Mouse (Mus musculus) layer of hippocampus, adult 2 months (tissue): ENCODE measurements around the gene Ergic3. TPM values are rescaled to one million over a fixed set of nuclear protein-coding genes. Genes with fewer than 3 reads are reported as not detected.
A peak's percentile ranks its signal among the peaks of the same experiment; 100 is the strongest.

Experiments
- DNase-seq, 2 experiments: peaks; one replicate each; pipeline ENCODE4 v3.0.0; 2022; ENCODE audit warnings: low spot score in 2 of 2
- H3K27ac ChIP-seq: fragments of 200-600 bp; 2 replicates; pipeline ENCODE4 v1.8.1; 2022
- H3K4me3 ChIP-seq: fragments of 200-600 bp; 2 replicates; pipeline ENCODE4 v1.8.1; 2022; ENCODE audit warnings: mild to moderate bottlenecking
- CTCF ChIP-seq: fragments of 200-600 bp; conservative IDR thresholded peaks from 2 replicates; pipeline ENCODE4 v1.8.1; 2022; ENCODE audit warnings: antibody characterized with exemption, mild to moderate bottlenecking, moderate library complexity
- long read RNA-seq, 2 experiments: library from polyadenylated mRNA; stranded (forward); transcript quantifications; one replicate each; pipeline ENCODE4 v2.0.0; 2021; ENCODE audit warnings: borderline mapping rate in 2 of 2
- total RNA-seq, 2 experiments: library from RNA; stranded (reverse); gene quantifications; 2 replicates each; pipeline ENCODE4 v1.2.3; 2021

The Ergic3 gene
- total RNA-seq = 100 to 1,000 TPM; 195 to 213 TPM
- long read RNA-seq, experiment 1, transcript Ergic3-201 (13 exons, 1,377 nt) = major isoform, 41 of 153 reads
- long read RNA-seq, experiment 1, partial matches to known transcripts = 6 of 153 reads
- long read RNA-seq, experiment 1, other reads (novel, unspliced or antisense) = 105 of 153 reads
- long read RNA-seq, experiment 2, transcript Ergic3-201 (13 exons, 1,377 nt) = major isoform, 54 of 212 reads
- long read RNA-seq, experiment 2, partial matches to known transcripts = 12 of 212 reads
- long read RNA-seq, experiment 2, other reads (novel, unspliced or antisense) = 146 of 212 reads

DNA sequence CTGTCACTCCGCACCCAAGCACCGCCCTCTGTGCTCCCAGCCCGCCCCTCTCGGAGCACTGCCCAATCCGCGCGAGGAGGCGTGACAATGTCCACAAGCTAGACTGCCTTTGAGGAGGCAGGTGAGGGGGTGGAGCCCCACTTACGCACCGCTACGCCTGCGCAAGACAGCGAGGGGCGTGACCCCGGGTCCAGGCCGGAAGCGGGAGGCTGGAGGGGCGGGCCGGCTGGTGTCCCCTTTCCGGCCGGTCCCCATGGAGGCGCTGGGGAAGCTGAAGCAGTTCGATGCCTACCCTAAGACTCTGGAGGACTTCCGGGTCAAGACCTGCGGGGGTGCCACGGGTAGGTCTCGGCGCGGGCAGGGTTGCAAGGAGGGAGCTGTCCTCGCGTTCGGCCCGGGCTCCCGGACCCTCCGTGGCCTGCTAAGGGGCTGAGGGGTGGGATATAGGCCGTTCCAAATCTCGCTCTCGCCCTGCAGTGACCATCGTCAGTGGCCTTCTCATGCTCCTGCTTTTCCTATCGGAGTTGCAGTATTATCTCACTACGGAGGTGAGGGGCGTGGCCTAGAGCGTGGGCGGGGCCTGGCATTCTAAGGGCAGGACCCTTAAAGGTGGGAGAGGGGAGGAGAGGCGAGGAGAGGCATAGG, at the start of gene Ergic3, which contains the start of gene 6430550D23Rik:
Gene Ergic3 (plus strand): TSS at position 158 of the 645 bp plus-strand sequence.
Gene 6430550D23Rik (minus strand): TSS at position 90 of the 645 bp plus-strand sequence.
- H3K27ac ChIP-seq = peak within 1 kb of the TSS; percentile 82
- peak within 1 kb of the TSS; percentile 96 for H3K4me3 ChIP-seq
- TF ChIP-seq CTCF = no peak
- DNase-seq = peak; percentile 96 to 98

DNA sequence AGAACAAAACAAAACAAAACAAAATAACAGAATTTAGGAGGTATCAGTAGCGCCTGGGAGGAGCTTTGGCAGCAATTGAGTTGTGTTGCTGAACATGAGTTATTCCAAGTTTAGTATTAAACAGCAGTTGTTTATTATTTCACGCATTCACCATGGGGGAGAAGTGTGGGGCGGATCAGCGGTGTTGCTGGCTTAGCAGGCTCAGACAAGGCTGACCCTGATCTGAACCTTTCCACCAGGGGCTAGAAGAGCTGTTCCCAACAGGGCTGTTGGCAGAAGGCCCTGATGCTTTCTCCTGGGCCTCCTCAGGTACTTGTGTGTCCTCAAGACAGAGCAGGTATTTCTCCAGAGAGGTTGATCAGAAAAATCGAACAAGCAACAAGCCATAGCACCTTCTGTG, 47.9 kb upstream of the Ergic3 start:
- H3K4me3 ChIP-seq = no peak overlapping the region
- no peak for DNase-seq
- TF ChIP-seq CTCF = no peak
- H3K27ac ChIP-seq = no peak overlapping the region

DNA sequence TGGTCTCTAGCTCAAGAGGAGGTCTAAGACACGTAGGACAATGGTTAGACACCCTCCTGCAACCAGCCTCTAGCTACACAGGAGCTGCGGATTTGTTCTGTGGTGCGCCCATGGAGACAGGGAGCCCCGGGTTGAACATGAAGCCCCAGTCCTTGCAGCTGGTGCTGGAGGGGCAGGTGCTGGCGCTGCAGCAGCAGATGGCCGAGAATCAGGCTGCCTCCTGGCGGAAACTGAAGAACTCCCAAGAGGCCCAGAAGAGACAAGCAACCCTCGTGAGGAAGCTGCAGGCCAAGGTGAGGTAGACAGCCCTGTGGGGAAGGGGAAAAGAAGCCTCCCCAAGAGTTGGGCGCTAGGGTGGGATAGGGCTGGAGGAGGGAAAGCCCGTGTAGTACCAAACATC, 46.0 kb upstream of the Ergic3 start:
- Histone ChIP-seq H3K27ac (no peak overlapping the region), H3K4me3 (no peak overlapping the region)
- no peak for TF ChIP-seq CTCF
- no peak for DNase-seq

DNA sequence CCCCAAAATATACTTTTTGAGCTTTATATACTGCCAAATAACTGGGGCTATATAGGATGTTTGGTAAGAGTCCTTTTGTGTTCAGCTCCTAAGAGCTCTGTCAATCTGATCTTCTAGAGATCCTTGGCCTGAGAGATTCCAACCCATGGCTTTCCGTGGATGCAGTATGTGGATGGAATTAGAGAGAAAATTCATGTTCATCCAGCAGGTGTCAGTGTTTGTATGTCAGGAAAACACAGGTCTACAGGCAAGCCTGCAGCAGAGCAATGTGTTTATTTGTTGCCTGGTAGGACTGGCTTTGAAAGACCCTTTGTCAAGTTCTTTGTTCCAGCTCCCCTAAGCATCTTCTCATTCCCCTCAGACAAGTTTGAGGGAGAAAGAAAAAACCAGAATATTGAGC, 44.9 kb upstream of the Ergic3 start:
- TF ChIP-seq CTCF = peak; percentile 82
- Histone ChIP-seq H3K4me3 (no peak overlapping the region), H3K27ac (peak overlapping the region; percentile 63; the same call in 1 of the 2 replicates)
- DNase-seq = peak in 1 of 2 experiments; percentile 65

DNA sequence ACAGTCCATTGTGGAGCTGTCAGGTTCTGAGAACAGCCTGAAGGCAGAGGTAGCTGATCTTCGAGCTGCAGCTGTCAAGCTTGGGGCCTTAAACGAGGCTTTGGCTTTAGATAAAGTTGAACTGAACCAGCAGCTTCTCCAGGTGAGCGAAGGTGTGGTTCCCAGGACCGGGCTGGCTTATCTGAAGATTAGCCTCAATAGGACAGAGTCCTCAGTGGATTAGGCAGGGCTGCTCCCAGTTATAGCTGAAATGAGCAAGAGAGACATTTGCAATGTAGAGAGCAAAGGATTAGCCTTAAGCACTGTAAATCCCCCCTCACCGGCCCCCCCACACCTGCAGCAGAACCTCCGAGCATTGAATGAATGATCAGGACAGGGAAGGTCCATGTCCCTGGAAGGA, 34.5 kb upstream of the Ergic3 start:
- TF ChIP-seq CTCF = no peak
- Histone ChIP-seq H3K27ac (peak overlapping the region; percentile 76; the same call in 1 of the 2 replicates), H3K4me3 (no peak overlapping the region)
- no peak for DNase-seq

DNA sequence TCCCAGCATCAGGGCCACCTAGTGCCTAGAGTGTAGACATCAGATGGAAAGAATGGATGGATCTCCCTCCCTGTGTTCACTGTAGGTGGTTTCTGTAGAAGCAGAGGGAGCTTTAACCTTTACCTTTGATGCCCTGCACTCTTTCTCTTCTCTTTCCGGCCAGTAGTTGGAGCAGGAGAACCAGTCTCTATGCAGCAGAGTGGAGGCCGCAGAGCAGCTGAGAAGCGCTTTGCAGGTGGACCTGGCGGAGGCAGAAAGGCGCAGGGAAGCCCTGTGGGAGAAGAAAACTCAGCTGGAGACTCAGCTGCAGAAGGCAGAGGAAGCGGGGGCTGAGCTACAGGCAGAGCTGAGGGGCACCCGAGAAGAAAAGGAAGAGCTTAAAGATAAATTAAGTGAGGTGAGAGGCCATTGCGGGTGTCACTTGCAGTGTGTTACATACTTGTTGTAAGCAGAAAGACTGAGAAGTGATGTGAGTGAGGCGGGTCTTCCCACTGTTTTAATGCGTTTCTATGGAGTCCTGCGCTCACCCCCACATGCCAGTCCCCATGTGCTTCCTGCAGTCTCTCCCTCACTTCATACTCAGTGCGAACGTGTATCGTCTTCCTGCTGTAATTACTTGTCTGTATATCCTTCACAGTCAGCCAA, 33.6 kb upstream of the Ergic3 start:
- TF ChIP-seq CTCF = peak; percentile 39
- DNase-seq = no peak
- peak overlapping the region; percentile 76 for H3K27ac ChIP-seq
- no peak overlapping the region for H3K4me3 ChIP-seq

DNA sequence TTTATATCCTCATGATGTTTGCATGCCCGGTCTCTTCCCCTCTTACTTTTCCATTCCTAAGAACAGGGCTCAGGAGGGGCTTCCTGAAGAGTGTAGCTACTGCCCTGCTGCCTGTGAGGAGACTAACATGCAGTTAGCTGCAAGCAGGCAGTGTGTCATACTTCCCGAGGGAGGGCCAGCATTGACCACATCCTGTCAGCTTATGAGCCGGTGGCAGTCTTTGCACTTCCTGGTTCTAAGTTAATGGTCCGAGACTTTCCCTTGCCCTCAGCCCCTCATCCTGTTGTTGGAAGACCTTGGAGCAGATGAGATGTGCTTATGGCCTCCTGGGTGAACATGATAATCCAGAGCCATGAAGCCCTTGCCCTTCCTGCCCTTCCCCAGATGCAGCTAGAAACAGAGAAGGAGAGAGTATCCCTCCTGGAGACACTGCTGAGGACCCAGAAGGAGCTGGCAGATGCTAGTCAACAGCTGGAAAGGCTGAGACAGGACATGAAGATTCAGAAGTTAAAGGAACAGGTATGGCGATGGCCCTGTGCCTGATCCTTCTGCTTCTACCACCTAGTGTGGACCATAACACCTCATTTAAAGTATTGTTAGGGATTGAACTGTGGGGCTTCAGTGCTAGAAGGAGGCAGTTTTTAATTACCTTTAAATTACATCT, 28.4 kb upstream of the Ergic3 start:
- TF ChIP-seq CTCF = no peak
- no peak for DNase-seq
- H3K27ac ChIP-seq = no peak overlapping the region
- no peak overlapping the region for H3K4me3 ChIP-seq

DNA sequence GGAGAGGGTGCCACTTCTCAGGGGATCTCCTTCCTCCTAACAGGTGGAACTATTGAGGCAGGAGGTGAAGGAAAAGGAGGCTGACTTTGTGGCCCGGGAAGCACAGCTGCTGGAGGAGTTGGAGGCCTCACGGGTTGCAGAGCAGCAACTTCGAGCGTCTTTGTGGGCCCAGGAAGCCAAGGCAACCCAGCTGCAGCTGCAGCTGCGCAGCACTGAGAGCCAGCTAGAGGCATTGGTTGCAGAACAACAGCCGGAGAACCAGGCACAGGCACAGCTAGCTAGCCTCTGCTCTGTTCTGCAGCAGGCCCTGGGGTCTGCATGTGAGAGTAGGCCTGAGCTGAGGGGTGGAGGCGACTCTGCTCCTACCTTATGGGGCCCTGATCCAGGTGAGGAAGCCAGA, 22.1 kb upstream of the Ergic3 start:
- no peak for DNase-seq

DNA sequence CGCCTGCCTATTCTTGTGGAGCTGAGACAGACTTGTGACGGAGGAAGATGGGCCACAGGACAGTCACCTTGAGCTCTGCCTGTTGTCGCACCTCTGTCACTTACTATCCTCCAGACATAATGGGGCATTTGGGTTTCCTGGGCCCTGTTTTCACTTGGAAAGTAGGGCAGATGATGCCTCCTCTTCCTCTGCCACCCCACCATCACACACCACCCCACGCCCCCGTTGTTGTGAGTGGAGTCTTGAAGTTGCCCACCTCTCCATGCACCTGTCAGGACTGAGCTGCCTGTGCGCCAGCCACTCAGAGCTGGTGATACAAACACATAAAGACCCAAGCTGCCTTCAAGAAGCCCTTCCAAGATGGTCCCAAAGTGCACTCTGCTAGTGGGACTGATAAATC, 20.7 kb upstream of the Ergic3 start:
- Histone ChIP-seq H3K27ac (no peak overlapping the region), H3K4me3 (no peak overlapping the region)
- DNase-seq = no peak
- no peak for TF ChIP-seq CTCF

More for the DNA sequence above, 22.1 kb upstream of the Ergic3 start:
- Histone ChIP-seq H3K27ac (no peak overlapping the region), H3K4me3 (no peak overlapping the region)
- TF ChIP-seq CTCF = no peak

DNA sequence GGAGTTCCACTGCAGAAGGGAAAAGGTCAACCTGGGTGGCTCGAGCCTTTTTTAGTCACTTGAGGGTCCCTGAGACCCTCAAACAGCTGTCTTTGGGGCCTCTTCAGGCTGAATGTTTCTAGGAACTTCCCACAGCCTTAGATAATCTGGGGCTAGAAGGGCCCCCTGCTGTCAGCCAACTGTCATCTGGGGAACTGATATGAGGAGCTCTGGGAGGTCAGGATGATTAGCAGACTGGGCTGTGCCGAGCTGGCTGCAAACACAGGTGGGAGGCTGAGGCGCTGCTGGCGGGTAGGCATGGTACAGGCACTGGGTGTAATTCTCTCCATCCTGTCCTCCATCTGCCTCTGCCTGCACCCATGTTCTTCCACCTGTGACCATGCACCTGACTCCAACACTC, 18.8 kb upstream of the Ergic3 start:
- no peak overlapping the region for H3K4me3 ChIP-seq
- peak; percentile 23; the same call in 1 of the 2 replicates for TF ChIP-seq CTCF
- peak in 1 of 2 experiments; percentile 45 for DNase-seq
- H3K27ac ChIP-seq = peak overlapping the region; percentile 46; the same call in 1 of the 2 replicates

DNA sequence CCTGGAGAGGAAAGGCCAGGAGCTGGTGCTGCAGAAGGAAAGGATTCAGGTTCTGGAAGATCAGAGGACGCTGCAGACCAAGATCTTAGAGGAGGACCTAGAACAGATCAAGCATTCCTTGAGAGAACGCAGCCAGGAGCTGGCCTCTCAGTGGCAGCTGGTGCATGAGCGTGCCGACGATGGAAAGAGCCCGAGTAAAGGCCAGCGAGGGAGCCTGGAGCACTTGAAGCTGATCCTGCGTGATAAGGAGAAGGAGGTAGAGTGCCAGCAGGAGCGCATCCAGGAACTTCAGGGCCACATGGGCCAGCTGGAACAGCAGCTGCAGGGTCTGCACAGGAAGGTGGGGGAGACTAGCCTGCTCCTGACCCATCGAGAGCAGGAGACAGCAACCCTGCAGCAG, 16.7 kb upstream of the Ergic3 start:
- peak overlapping the region; percentile 67; the same call in 1 of the 2 replicates for H3K27ac ChIP-seq
- no peak for TF ChIP-seq CTCF
- DNase-seq = no peak
- no peak overlapping the region for H3K4me3 ChIP-seq

DNA sequence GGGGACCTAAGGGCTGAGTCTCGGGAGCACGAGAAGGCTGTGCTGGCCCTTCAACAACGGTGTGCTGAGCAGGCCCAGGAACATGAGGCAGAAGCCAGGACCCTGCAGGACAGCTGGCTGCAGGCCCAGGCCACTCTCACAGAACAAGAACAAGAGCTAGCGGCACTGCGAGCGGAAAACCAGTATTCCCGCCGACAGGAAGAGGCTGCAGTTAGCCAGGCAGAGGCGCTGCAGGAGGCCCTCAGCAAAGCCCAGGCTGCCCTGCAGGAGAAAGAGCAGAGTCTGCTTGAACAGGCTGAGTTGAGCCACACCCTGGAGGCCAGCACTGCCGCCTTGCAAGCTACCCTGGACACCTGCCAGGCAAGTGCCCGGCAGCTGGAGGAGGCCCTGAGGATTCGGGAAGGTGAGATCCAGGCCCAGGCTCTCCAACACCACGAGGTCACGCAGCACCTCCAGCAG, 16.0 kb upstream of the Ergic3 start:
- Histone ChIP-seq H3K4me3 (no peak overlapping the region), H3K27ac (peak overlapping the region; percentile 67; the same call in 1 of the 2 replicates)
- peak; percentile 31 to 50 for DNase-seq
- peak; percentile 43; the same call in 1 of the 2 replicates for TF ChIP-seq CTCF

DNA sequence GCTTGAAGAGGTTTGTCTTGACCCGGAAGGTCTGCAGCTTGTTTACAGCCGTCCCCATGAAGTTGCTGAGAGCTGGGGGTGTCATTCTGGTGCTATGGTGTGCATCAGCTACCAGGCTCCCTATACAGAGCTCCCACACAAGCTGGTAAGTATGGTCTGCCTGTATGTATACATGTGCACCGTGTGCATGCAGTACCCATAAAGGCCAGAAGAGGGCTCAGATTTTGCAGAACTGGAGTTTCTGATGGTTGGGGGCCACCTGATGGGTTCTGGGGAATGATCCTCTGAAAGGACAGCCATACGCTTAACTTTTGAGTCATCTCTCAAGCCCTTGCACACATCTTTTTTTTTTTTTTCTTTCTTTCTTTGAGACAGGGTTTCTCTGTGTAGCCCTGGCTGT, 2.5 kb upstream of the Ergic3 start:
- peak; percentile 64 for TF ChIP-seq CTCF
- no peak overlapping the region for H3K4me3 ChIP-seq
- no peak for DNase-seq
- no peak overlapping the region for H3K27ac ChIP-seq
